Mouse (Mus musculus): ENCODE data around the gene Ube2d2b. TPM values are rescaled to one million over a fixed set of nuclear protein-coding genes. Genes with fewer than 3 reads are reported as not detected.
A peak's percentile ranks its signal among the peaks of the same experiment; 100 is the strongest.

The Ube2d2b gene
- polyA plus RNA-seq, 1 experiment from 2014 or later, result 0.21 TPM

DNA sequence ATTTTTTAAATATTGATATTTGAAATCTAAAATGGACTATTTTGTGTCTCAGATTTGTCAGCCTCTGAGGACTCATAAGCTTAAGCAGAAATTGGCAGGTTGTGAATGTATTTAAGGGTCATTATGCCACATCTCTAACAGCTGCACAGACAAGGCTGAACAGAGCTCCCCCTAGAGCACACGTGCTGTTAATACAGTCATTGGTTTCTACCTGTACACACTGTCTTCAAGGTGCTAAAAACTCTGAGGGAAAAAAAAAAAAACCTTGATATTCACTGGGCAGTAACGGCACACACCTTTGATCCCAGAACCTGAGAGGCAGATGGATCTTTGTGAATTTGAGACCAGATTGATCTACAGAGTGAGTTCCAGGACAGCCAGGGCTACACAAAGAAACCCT lies 29.1 kb downstream of the Ube2d2b start:
- ATAC-seq (ENCODE audit: insufficient read depth, low FRiP score, low read depth), result no peak
- 36% methylated on average over 2 of the region's 2 CpGs for WGBS
- Histone ChIP-seq H3K36me3 (no peaks in the 10 kb centered on the region), H3K27me3 (replicated peaks) (no peaks in the 10 kb centered on the region), H3K4me3 (replicated peaks) (no peak overlapping the region), H3K9ac (no peak overlapping the region), H3K27ac (no peak overlapping the region), H3K4me1 (0 out of 2 replicates have a peak, but pooled peaks cover 3% of the 10 kb centered on the region), H3K4me2 (no peak overlapping the region), H3K9me3 (no peaks in the 10 kb centered on the region)

DNA sequence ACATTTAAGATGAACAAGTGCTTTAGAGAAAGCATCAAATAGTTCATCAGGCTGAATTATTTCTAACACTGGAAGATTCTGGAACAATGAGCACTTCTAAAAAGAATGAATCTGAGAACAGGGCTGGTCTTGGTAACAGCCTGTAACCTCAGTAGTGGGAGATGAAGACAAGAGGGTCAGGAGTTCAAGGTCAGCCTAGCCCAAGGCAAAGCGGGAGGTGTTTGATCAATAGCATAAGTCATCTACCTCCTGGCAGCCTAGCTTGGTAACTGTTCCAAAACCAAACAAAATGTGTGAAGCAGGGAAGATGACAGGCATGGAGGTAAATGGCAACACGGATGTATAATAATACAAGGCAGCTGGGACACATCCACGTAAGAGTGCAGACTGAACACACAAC lies 34.1 kb downstream of the Ube2d2b start:
- H3K4me1 ChIP-seq, result peaks cover 13% of the 10 kb centered on the region
- 56% methylated on average over 3 of the region's 3 CpGs for WGBS
- H3K27ac ChIP-seq, result no peak overlapping the region
- no peak for ATAC-seq (ENCODE audit: insufficient read depth, low FRiP score, low read depth)
- no peak overlapping the region for H3K9ac ChIP-seq
- no peaks in the 10 kb centered on the region for H3K36me3 ChIP-seq
- no peak overlapping the region for H3K4me3 ChIP-seq (replicated peaks)
- no peaks in the 10 kb centered on the region for H3K9me3 ChIP-seq
- no peaks in the 10 kb centered on the region for H3K27me3 ChIP-seq (replicated peaks)
- H3K4me2 ChIP-seq, result no peak overlapping the region

DNA sequence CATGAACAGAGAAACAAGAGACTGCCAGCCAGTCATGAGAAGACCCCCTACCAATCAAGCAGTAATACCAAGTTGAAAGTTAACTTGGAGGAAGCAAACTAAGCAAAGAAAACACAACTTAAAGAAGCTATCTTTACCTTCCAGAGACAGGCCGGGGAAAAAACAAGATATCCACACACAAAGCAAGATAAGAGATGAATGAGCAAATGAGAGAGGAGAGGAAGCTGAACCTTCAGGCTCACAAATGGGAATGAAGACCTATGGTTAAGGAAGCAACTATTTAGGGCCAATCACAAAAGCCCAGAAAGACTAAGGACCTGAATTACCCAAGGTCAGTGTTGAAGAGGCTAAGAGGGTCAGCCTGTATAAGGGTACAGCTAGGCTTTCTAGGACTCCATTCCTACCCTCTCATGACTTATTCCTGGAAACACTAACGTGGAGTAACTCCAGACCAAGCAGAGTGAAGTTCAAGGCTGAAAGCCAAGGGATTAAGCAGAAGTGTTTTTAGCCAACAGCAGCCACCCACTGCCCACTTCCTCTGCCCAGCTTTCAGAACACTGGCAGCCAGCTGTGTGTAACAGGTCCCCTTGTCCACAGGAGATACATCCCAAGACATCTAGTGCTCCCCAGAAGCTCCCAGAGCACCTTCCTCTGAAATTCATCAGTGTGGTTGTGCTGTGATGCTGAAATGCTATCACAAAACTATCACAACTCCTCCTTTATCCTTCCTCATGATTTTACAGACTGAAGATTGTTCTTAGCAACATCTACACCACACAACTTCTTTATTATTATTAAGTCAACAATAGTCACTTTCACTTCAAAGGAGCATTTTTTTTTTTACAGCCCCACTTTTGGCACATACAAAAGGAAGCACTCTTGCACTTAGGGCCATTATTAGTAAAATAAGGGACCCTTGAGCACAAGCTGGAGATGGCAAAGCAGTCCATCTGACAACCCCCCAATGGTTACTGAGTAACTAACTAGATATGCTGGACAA lies 36.5 kb downstream of the Ube2d2b start:
- Histone ChIP-seq H3K27me3 (replicated peaks) (no peaks in the 10 kb centered on the region), H3K4me3 (replicated peaks) (no peak overlapping the region), H3K36me3 (no peaks in the 10 kb centered on the region), H3K27ac (no peak overlapping the region), H3K4me2 (peak overlapping the region; percentile 14; the same call in 1 of the 2 replicates), H3K4me1 (peaks cover 13% of the 10 kb centered on the region), H3K9ac (no peak overlapping the region), H3K9me3 (no peaks in the 10 kb centered on the region)
- 40% methylated on average over 2 of the region's 2 CpGs for WGBS
- ATAC-seq (ENCODE audit: insufficient read depth, low FRiP score, low read depth), result no peak

DNA sequence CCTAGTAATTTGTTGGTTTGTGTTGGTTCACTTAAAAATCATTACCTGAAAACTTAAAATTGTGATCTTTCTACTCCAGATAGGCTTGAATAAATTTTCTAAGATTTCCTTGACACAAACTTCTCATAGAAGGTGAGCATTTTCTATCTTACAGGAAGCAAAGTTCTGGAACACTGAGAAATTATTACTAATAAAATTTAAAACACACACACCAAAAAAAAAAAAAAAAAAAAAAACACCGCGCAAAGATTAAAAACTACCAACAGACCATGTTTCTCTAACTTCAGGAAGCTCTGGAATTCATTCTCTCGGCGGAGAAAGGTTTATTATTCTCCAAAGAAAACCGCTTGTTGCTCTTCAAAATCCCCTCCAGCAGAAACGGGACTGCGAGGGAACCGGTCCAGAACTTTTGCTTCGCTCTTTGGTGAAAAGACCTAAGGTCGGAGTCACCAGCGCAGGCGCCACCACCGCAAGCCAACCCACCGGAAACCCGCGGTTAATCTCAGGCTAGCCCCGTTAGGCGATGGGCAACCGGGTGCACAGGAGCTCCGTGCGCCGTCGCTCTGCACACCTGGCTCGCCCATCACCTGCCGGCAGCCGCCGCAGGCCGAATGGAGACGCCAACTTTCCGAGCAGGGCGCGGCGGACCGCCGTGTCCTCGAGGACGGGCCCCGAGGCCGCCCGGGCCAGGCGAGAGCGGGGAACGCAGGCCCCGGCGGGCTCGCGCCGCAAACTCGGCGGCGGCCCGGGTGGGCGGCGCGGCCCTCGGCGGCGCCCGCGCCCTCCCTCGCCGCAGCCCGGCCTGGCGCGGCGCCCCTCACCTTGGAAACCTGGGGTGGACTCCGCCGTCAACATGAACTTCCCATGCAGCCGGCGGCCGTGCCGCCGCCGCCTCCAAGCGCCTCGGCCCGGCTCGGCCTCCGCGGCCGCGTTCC lies 38.3 kb downstream of the Ube2d2b start:
- Histone ChIP-seq H3K9me3 (no peaks in the 10 kb centered on the region), H3K4me3 (replicated peaks) (peak overlapping the region; percentile 86), H3K9ac (peak overlapping the region; percentile 87), H3K27ac (peak overlapping the region; percentile 98), H3K27me3 (replicated peaks) (no peaks in the 10 kb centered on the region), H3K36me3 (no peaks in the 10 kb centered on the region), H3K4me1 (peaks cover 13% of the 10 kb centered on the region), H3K4me2 (peak overlapping the region; percentile 74)
- ATAC-seq (ENCODE audit: insufficient read depth, low FRiP score, low read depth), result peak; percentile 47
- 0% methylated on average over 45 of the region's 82 CpGs for WGBS

DNA sequence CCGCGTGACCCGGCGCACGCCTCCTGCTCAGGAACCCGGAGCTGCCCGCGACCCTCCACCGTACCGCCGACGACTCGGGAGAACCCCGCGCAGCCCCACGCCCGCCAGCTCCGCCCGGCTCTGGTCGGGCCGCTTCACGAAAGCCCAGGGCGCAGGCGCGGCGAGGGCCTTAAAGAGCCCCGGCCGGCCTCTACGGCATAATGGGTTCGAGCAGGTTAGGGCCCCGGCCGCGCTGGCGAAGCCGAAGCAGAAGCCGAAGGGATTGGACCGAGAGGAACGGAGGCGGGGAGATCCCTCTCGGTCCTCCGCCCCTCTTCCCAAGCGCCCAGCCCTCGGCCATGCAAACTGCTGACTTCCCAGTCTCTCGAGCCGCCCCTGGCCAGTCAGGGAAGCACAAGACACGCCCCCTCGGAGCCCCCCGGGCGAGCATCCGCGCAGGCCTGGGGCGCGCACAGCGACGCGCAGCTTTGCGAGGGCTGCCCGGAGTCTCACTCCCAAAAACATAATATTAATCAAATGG lies 39.1 kb downstream of the Ube2d2b start:
- WGBS, result under 1% methylated on average over 57 of the region's 58 CpGs
- H3K27ac ChIP-seq, result peak overlapping the region; percentile 98
- no peaks in the 10 kb centered on the region for H3K36me3 ChIP-seq
- peak overlapping the region; percentile 87 for H3K9ac ChIP-seq
- H3K9me3 ChIP-seq, result no peaks in the 10 kb centered on the region
- peaks cover 15% of the 10 kb centered on the region for H3K4me1 ChIP-seq
- H3K27me3 ChIP-seq (replicated peaks), result no peaks in the 10 kb centered on the region
- ATAC-seq (ENCODE audit: insufficient read depth, low FRiP score, low read depth), result peak; percentile 98
- H3K4me3 ChIP-seq (replicated peaks), result peak overlapping the region; percentile 86
- peak overlapping the region; percentile 74 for H3K4me2 ChIP-seq

DNA sequence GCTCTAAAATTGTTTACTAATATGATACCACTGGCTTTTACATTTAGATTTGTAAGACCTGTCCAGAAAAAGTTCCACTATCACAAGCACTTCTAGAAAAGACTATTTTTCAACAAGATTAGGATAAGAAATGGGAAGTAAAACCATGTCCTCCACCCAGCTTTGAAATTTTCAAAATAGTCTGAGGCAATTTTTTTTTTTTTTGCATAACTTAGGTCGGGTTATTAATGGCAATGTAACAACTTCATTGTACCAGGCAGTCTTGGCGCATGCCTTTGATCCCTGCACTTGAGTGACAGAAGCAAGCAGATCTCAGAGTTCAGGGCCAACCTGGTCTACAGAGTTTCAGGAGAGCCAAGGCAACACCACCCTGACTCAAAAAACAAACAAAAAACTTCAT lies 39.8 kb downstream of the Ube2d2b start:
- no peak overlapping the region for H3K4me3 ChIP-seq (replicated peaks)
- ATAC-seq (ENCODE audit: insufficient read depth, low FRiP score, low read depth), result no peak
- no peak overlapping the region for H3K4me2 ChIP-seq

DNA sequence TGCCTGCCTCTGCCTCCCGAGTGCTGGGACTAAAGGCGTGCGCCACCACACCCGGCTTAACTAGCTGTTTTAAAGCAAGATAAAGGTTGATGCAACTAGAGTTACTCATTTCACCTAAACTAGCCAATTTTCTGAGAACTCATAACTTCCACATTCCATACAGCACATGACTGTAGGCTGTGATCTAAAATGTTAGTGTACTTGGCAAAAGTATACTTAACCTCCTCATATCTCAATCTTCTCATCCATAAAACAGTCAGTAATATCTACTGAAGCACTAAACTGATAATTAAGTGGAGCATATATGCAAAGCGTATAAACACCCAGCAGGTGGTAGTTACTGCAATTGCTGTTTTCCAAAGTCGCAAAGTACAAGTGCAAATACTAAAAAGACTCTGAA lies 43.4 kb downstream of the Ube2d2b start:
- ATAC-seq (ENCODE audit: insufficient read depth, low FRiP score, low read depth), result no peak
- Histone ChIP-seq H3K27me3 (replicated peaks) (no peaks in the 10 kb centered on the region), H3K4me3 (replicated peaks) (0 out of 2 replicates have a peak overlapping the region, but pooled peaks have one; percentile 8), H3K4me2 (no peak overlapping the region), H3K9me3 (no peaks in the 10 kb centered on the region), H3K36me3 (no peaks in the 10 kb centered on the region), H3K27ac (peak overlapping the region; percentile 63; the same call in 1 of the 2 replicates), H3K9ac (no peak overlapping the region), H3K4me1 (peaks cover 5% of the 10 kb centered on the region; the same call in 1 of the 2 replicates)
- 86% methylated on average over 6 of the region's 6 CpGs for WGBS

More for the DNA sequence above, 39.8 kb downstream of the Ube2d2b start:
- H3K4me1 ChIP-seq, result peaks cover 19% of the 10 kb centered on the region
- H3K36me3 ChIP-seq, result no peaks in the 10 kb centered on the region
- H3K9me3 ChIP-seq, result no peaks in the 10 kb centered on the region
- H3K27ac ChIP-seq, result no peak overlapping the region
- 42% methylated on average over 2 of the region's 2 CpGs for WGBS
- H3K27me3 ChIP-seq (replicated peaks), result no peaks in the 10 kb centered on the region
- H3K9ac ChIP-seq, result no peak overlapping the region

DNA sequence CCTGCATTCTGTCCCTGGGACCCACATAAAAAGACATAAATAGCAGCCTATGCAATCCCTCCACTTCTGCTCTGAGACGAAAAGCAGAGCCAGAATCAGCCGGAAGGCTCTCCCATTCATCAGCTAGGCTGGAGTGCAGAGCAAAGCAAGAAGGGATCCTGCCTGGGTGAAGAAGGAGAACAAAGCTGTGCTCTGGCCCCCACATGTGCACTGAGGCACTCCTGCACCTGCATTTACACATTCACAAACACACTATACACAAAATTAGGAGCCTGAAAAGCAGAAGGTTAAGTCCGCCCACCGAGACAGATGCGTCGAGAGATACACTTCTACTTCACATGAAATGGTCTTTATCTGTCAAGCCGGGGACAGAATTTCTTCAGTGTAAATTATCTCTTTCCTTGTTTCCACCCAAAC lies 44.0 kb downstream of the Ube2d2b start:
- no peaks in the 10 kb centered on the region for H3K27me3 ChIP-seq (replicated peaks)
- H3K9ac ChIP-seq, result no peak overlapping the region
- peak overlapping the region; percentile 8; the same call in 1 of the 2 replicates for H3K4me3 ChIP-seq (replicated peaks)
- peak overlapping the region; percentile 63 for H3K27ac ChIP-seq
- H3K9me3 ChIP-seq, result no peaks in the 10 kb centered on the region
- no peaks in the 10 kb centered on the region for H3K36me3 ChIP-seq
- no peak overlapping the region for H3K4me2 ChIP-seq
- ATAC-seq (ENCODE audit: insufficient read depth, low FRiP score, low read depth), result peak; percentile 11; the same call in 1 of the 2 replicates
- WGBS, result 36% methylated on average over 7 of the region's 7 CpGs
- H3K4me1 ChIP-seq, result peaks cover 5% of the 10 kb centered on the region; the same call in 1 of the 2 replicates

DNA sequence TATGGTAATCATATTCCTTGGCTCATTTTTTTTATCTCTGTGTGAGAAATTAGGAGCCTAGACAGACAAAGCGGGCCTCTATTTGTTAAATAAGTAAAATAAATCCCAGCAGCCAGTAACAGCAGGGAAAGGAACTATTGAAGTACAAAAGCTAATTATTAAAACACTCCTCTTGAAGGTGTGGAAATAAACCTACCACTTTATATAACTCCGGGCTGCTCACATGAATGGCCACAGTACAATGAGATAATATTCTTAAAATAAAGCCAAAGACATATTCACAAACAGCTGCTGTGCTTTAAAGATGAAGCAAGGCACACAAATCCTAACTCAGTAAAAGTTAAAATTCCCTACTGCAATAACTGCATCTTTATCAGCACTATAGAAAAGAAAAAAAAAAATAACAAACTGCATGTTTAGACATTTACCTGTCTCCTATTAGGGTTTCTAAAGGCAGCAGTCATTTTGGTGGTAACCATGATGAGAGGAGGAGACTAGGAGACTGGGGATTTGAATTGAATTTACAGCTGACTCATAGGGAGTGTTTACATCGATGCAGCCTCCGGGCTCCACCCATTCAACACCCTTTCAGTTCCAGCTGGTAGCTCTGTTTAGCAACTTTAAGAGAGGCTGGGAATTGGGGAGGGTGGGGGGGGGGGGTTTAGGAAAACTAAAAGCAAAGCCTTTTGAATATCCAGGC lies 44.8 kb downstream of the Ube2d2b start, which contains the start of gene Evi5:
Gene Evi5, minus strand, starts transcription at position 547 of the 700 bp plus-strand sequence.
- H3K36me3 ChIP-seq, result no peaks in the 10 kb centered on the region
- peaks cover 5% of the 10 kb centered on the region; the same call in 1 of the 2 replicates for H3K4me1 ChIP-seq
- peak; percentile 75; the same call in 1 of the 2 replicates for ATAC-seq (ENCODE audit: insufficient read depth, low FRiP score, low read depth)
- no peaks in the 10 kb centered on the region for H3K27me3 ChIP-seq (replicated peaks)
- no peaks in the 10 kb centered on the region for H3K9me3 ChIP-seq
- peak within 1 kb of the TSS; percentile 8; the same call in 1 of the 2 replicates for H3K4me3 ChIP-seq (replicated peaks)
- peak within 1 kb of the TSS; percentile 63 for H3K27ac ChIP-seq
- H3K4me2 ChIP-seq, result no peak within 1 kb of the TSS
- 29% methylated on average over 4 of the region's 4 CpGs for WGBS
- H3K9ac ChIP-seq, result no peak within 1 kb of the TSS

DNA sequence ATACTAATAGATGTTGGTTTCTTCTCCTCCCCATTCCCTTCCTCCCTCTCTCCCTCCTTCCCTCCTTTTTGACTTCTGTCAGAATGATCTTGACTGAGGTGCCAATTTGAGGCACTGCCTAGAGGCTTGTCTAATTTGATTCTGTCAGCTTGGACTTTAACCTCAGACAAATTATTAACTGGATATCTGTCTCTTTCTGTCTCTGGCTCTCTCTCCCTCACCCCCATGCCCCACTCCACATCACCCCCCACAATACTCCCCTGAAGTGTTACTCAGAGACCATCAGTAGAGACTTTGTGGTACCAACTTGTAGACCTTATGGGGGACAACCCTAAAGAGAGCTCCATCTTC lies 45.3 kb downstream of the Ube2d2b start:
- Histone ChIP-seq H3K4me1 (peaks cover 5% of the 10 kb centered on the region; the same call in 1 of the 2 replicates), H3K36me3 (no peaks in the 10 kb centered on the region), H3K4me3 (replicated peaks) (no peak overlapping the region), H3K27me3 (replicated peaks) (no peaks in the 10 kb centered on the region), H3K9ac (no peak overlapping the region), H3K4me2 (no peak overlapping the region), H3K9me3 (no peaks in the 10 kb centered on the region), H3K27ac (no peak overlapping the region)
- ATAC-seq (ENCODE audit: insufficient read depth, low FRiP score, low read depth), result no peak

DNA sequence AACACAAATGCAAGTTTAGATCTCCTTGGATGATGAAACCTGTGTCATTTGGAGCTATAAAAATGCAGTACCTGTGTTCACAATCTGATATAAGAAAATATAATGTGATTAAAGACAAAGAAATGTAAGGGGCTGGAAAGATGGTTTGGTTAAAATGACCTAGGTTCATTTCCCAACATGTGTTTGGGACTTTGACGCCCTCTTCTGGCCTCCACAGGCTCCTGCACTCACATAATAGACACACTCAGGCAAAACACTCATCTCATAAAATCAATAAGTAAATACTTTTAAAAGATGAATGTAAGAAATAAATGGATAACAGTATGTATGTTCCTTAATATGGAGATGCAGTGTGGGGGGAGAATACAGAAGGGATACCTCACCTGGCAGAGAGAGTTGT lies 47.2 kb downstream of the Ube2d2b start:
- no peaks in the 10 kb centered on the region for H3K27me3 ChIP-seq (replicated peaks)
- H3K9me3 ChIP-seq, result no peaks in the 10 kb centered on the region
- WGBS, result 72% methylated on average over 1 of the region's 1 CpGs
- H3K4me3 ChIP-seq (replicated peaks), result no peak overlapping the region
- H3K4me1 ChIP-seq, result peaks cover 5% of the 10 kb centered on the region; the same call in 1 of the 2 replicates
- no peak for ATAC-seq (ENCODE audit: insufficient read depth, low FRiP score, low read depth)
- no peaks in the 10 kb centered on the region for H3K36me3 ChIP-seq
- no peak overlapping the region for H3K27ac ChIP-seq
- no peak overlapping the region for H3K9ac ChIP-seq
- no peak overlapping the region for H3K4me2 ChIP-seq

All from stomach, embryonic 15.5 days (tissue).